Mouse (Mus musculus) liver, embryonic 14.5 days (tissue): Measurements from ENCODE around the gene Ceacam2. TPM values are rescaled to one million over a fixed set of nuclear protein-coding genes. Genes with fewer than 3 reads are reported as not detected.
"Not testable (repeated sequence)": the region's sequence is repeated elsewhere in the genome, so short reads cannot be mapped to it uniquely, and the experiment has no call there.

Experiments
- ATAC-seq: fragments of 200-750 bp; cut with Nextera tagmentation; 2 replicates; pipeline ENCODE4 v1.8.0; 2017; ENCODE audit warnings: moderate number of reproducible peaks, mild to moderate bottlenecking, moderate library complexity; ENCODE audit not compliant: insufficient read depth
- DNase-seq, 3 experiments: peaks; one replicate each; pipeline ENCODE4 v3.0.0-alpha.2; 2012 to 2013; ENCODE audit warnings: low read depth in 3 of 3, low spot score in 3 of 3
- H3K27ac ChIP-seq: fragments of 300-500 bp; sonication (generic); 2 replicates; pipeline ENCODE4 v1.5.1; 2014; ENCODE audit warnings: moderate library complexity, mild to moderate bottlenecking, control low read depth, inconsistent platforms
- H3K27me3 ChIP-seq: fragments of 300-500 bp; sonication (generic); 2 replicates; pipeline ENCODE4 v1.6.1; 2014; ENCODE audit warnings: mild to moderate bottlenecking, low read length, moderate library complexity; ENCODE audit not compliant: control insufficient read depth, insufficient read depth
- H3K36me3 ChIP-seq: fragments of 300-500 bp; sonication (generic); replicated peaks from 2 replicates; pipeline ENCODE4 v1.6.1; 2014; ENCODE audit warnings: low read depth; ENCODE audit not compliant: control insufficient read depth, insufficient read depth
- H3K4me1 ChIP-seq, 2 experiments: fragments of 200-500 bp in 1 of 2; fragments of 300-500 bp in 1 of 2; sonication (generic) in 1 of 2; replicated peaks; 2 replicates each; pipeline ENCODE4 v1.6.1; 2012 to 2014; ENCODE audit warnings: antibody characterized with exemption in 1 of 2, inconsistent platforms in 1 of 2, low read length in 1 of 2; ENCODE audit not compliant: control insufficient read depth in 2 of 2, insufficient read depth in 2 of 2
- H3K4me2 ChIP-seq: fragments of 300-500 bp; sonication (generic); 2 replicates; pipeline ENCODE4 v1.6.1; 2014; ENCODE audit warnings: low read depth, mild to moderate bottlenecking, control low read depth, moderate library complexity
- H3K4me3 ChIP-seq, 2 experiments: fragments of 200-500 bp in 1 of 2; fragments of 300-500 bp in 1 of 2; sonication (generic) in 1 of 2; 2 replicates each; pipeline ENCODE4 v1.5.1; 2012 to 2014; ENCODE audit warnings: low read depth in 2 of 2, low read length in 2 of 2, mild to moderate bottlenecking in 2 of 2, control low read depth in 1 of 2, inconsistent platforms in 1 of 2, moderate library complexity in 1 of 2; ENCODE audit not compliant: insufficient read depth in 1 of 2
- H3K9ac ChIP-seq: fragments of 300-500 bp; sonication (generic); replicated peaks from 2 replicates; pipeline ENCODE4 v1.6.1; 2014; ENCODE audit warnings: mild to moderate bottlenecking, control low read depth, moderate library complexity
- H3K9me3 ChIP-seq: fragments of 300-500 bp; sonication (generic); 2 replicates; pipeline ENCODE4 v1.6.1; 2016; ENCODE audit warnings: low read length, mixed read lengths; ENCODE audit not compliant: control insufficient read depth
- CTCF ChIP-seq: IDR thresholded peaks from 2 replicates; pipeline ENCODE4 v1.5.1; 2016; ENCODE audit warnings: antibody characterized with exemption, low read depth, control low read depth
- EP300 ChIP-seq: IDR thresholded peaks from 2 replicates; pipeline ENCODE4 v1.6.1; 2016; ENCODE audit warnings: antibody characterized with exemption, low read depth
- WGBS: fragments of 180-500 bp; shearing (Covaris S2); extraction: QIAGEN DNeasy Blood & Tissue Kit; methylation state at CpG from one replicate; pipeline ENCODE4 v1.1.7; 2014; ENCODE audit not compliant: insufficient replicate concordance; 5-methylcytosine and 5-hydroxymethylcytosine counted together
- polyA plus RNA-seq, 2 experiments: library from polyadenylated mRNA; depleted of rRNA in 1 of 2; stranded (reverse) in 1 of 2; unstranded in 1 of 2; fragments of >200 nt; fragmentation: Nextera tagmentation in 1 of 2; extraction: Ambion mirVana in 1 of 2; gene quantifications; 2 replicates each; pipeline versions ENCODE4 v1.2.1 to v1.2.3; 2012 to 2014

The Ceacam2 gene
- polyA plus RNA-seq, 2 experiments, result 0.03 TPM; not detected in 1

DNA sequence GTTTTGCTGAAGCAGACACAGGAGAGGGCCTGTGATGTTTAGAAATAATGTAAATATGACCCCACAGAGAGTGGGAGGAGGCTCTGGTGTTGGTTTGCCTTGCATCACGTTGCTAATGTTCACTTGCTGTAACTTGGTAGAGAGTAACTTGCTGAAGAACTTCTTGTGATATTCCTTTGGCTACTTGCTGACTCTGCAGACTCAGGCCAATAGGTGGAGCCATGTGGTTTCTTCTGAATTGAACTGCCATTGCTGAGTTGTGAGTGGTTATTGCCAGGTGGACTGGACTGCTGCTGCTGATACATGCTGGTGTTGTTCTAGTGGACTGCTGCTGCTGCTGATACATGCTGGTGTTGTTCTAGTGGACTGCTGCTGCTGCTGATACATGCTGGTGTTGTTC is 53.5 kb downstream of the Ceacam2 start:
- no peaks in the 10 kb centered on the region for H3K4me1 ChIP-seq
- no peak overlapping the region for H3K4me3 ChIP-seq
- no peaks in the 10 kb centered on the region for H3K36me3 ChIP-seq
- H3K27me3 ChIP-seq, result no peaks in the 10 kb centered on the region
- H3K9me3 ChIP-seq, result no peaks in the 10 kb centered on the region
- DNase-seq, result no peak
- TF ChIP-seq EP300 (no peak), CTCF (no peak; the same call in 1 of the 2 replicates)
- 7% methylated on average over 1 of the region's 1 CpGs for WGBS
- H3K27ac ChIP-seq, result no peak overlapping the region
- H3K9ac ChIP-seq, result no peak overlapping the region
- no peak for ATAC-seq
- H3K4me2 ChIP-seq, result no peak overlapping the region

- TF ChIP-seq EP300, result no peak
- no peak for TF ChIP-seq CTCF
- H3K27ac ChIP-seq, result no peak overlapping the region
- no peak overlapping the region for H3K4me3 ChIP-seq
- no peak overlapping the region for H3K9ac ChIP-seq
- ATAC-seq, result no peak
- no peaks in the 10 kb centered on the region for H3K9me3 ChIP-seq
- 51% methylated on average over 5 of the region's 5 CpGs for WGBS
- DNase-seq, result no peak
- H3K27me3 ChIP-seq, result no peaks in the 10 kb centered on the region
- H3K4me2 ChIP-seq, result no peak overlapping the region
- H3K4me1 ChIP-seq, result no peaks in the 10 kb centered on the region
- H3K36me3 ChIP-seq, result no peaks in the 10 kb centered on the region
Measured at GRCm38 (mm10) chr7:25485061-25485460, 54.6 kb downstream of the Ceacam2 start.

- Histone ChIP-seq H3K4me3 (no peak overlapping the region), H3K9ac (no peak overlapping the region), H3K4me2 (no peak overlapping the region), H3K9me3 (no peaks in the 10 kb centered on the region), H3K27ac (no peak overlapping the region), H3K4me1 (no peaks in the 10 kb centered on the region), H3K27me3 (no peaks in the 10 kb centered on the region), H3K36me3 (no peaks in the 10 kb centered on the region)
- WGBS, result 63% methylated on average over 8 of the region's 8 CpGs
- ATAC-seq (no peak), DNase-seq (no peak)
- TF ChIP-seq CTCF (no peak), EP300 (no peak)
Measured at GRCm38 (mm10) chr7:25483133-25483735, 56.4 kb downstream of the Ceacam2 start.

GRCm38 (mm10) chr7:25480791-25481190 is 58.9 kb downstream of the Ceacam2 start:
- H3K4me2 ChIP-seq, H3K36me3 ChIP-seq, H3K4me1 ChIP-seq, ATAC-seq, DNase-seq, H3K27ac ChIP-seq, H3K4me3 ChIP-seq, H3K9me3 ChIP-seq, H3K9ac ChIP-seq, H3K27me3 ChIP-seq: not testable (repeated sequence)
- peak; percentile 54 for TF ChIP-seq CTCF
- 51% methylated on average over 8 of the region's 8 CpGs for WGBS

DNA sequence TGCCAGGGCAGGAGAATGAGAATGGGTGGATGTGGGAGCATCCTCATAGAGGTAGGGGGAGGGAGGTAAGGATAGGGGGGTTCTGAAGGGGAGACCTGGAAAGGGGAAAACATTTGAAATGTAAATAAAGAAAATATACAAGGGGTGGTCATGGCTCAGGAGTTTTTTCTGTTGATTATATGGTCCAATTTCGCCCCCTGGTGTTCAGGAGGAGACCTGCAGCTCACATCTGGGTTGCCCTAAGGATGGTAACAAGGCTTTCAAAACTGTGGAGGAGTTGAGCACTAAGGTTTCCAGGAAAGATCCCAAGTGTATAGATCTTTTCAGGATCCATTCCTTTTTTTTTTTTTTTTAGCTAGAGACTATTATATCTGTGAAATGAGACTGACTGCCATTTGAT is 60.2 kb downstream of the Ceacam2 start:
- Histone ChIP-seq H3K27me3 (no peaks in the 10 kb centered on the region), H3K27ac (no peak overlapping the region), H3K4me2 (no peak overlapping the region), H3K4me1 (0 out of 4 replicates have a peak, but pooled peaks cover 0 to 1% of the 10 kb centered on the region in 2 experiments), H3K4me3 (no peak overlapping the region), H3K9me3 (no peaks in the 10 kb centered on the region), H3K36me3 (no peaks in the 10 kb centered on the region), H3K9ac (no peak overlapping the region)
- ATAC-seq, result no peak
- peak; percentile 61 for TF ChIP-seq CTCF
- no peak for TF ChIP-seq EP300
- WGBS, result 0% methylated on average over 1 of the region's 1 CpGs
- DNase-seq, result no peak

- ATAC-seq, H3K27ac ChIP-seq: not testable (repeated sequence)
Measured at GRCm38 (mm10) chr7:25477752-25478093, 61.9 kb downstream of the Ceacam2 start.

GRCm38 (mm10) chr7:25477091-25477751 is 62.4 kb downstream of the Ceacam2 start, which contains the start of gene Ceacam1:
Gene Ceacam1 (minus strand): TSS chr7:25477603.
- not testable (repeated sequence) for ATAC-seq, H3K4me1 ChIP-seq, H3K36me3 ChIP-seq, H3K9me3 ChIP-seq, H3K27ac ChIP-seq, H3K4me3 ChIP-seq, H3K4me2 ChIP-seq, H3K27me3 ChIP-seq, H3K9ac ChIP-seq
- WGBS, result 15% methylated on average over 5 of the region's 5 CpGs
- peak in 2 of 3 experiments; percentile 27 to 31 for DNase-seq

More at GRCm38 (mm10) chr7:25477752-25478093, 61.9 kb downstream of the Ceacam2 start:
- H3K9me3 ChIP-seq, H3K4me2 ChIP-seq, H3K9ac ChIP-seq, H3K4me1 ChIP-seq, H3K27me3 ChIP-seq, H3K36me3 ChIP-seq, DNase-seq, H3K4me3 ChIP-seq: not testable (repeated sequence)
- WGBS, result 20% methylated on average over 1 of the region's 2 CpGs

DNA sequence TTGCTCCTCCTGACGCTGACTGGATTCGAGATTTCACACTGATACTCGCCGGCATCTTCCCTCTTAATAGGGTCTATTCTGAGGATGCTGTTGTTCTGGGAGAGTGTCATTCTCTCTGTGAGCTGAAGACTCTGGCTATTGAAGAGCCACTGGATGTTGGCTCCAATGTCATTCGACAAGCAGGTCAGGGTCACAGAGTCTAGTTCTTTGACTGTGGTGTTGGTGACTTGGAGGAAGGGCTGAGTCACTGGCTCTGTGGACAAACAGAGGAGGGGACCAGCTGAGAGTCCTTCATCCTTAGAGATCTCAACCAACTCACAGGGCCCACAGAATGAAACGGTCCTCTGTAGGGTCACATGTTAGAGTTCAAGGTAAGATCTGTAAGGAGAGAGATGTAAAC is 67.8 kb downstream of the Ceacam2 start:
- WGBS, result 69% methylated on average over 6 of the region's 6 CpGs
- not testable (repeated sequence) for H3K36me3 ChIP-seq, DNase-seq

More for the DNA sequence above, 67.8 kb downstream of the Ceacam2 start:
- not testable (repeated sequence) for H3K4me1 ChIP-seq, H3K4me3 ChIP-seq, H3K9me3 ChIP-seq, H3K9ac ChIP-seq, ATAC-seq, H3K27me3 ChIP-seq, H3K4me2 ChIP-seq, H3K27ac ChIP-seq
